ENCODE assay signal across 11 mouse cellular contexts in the genomic region with DNA sequence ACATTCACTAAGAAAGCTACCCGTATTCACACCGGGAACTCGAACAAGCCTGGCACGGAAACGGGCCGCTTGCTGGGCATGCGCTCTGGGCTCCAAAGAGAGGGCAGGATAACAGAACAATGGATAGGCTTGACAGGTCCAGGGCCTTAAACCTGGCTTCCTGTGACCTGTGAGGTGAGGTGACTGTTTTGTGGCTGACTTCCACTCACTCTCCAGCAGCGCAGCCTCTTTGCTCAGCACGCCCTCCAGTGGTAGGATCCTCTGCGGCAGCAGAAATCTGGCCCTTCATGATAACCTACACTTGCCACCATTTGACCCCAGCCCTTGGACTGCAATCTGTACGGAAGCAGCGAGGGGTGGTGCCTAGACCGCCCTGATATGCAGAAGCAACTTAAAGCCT. TPM values are rescaled to one million over a fixed set of nuclear protein-coding genes. Genes with fewer than 3 reads are reported as not detected.
DNase-seq lines count a peak whose midpoint lies in the region; ATAC-seq and TF ChIP-seq lines count a peak whose summit lies in the region.
"Had no signal": no experiment of that assay in that cellular context is flagged by ENCODE, and none has a peak within 500 bp of the region (broad histone marks: within the 10 kb centered on the region; RNA-seq: fewer than 3 reads in every experiment).

No protein-coding gene starts in this region.

- 20% methylated on average over 13 of the region's 13 CpGs for WGBS in hindbrain, embryonic 12.5 days
- 30% methylated on average over 13 of the region's 13 CpGs for WGBS in hindbrain, embryonic 13.5 days
- WGBS in embryonic facial prominence, embryonic 10.5 days: 27% methylated on average over 13 of the region's 13 CpGs
- WGBS in lung, postnatal 0 days: 17% methylated on average over 13 of the region's 13 CpGs

- no peak for TF ChIP-seq EP300 in lung, postnatal 0 days (IDR thresholded peaks at IDR 0.05)

- TF ChIP-seq CTCF in E14TG2a.4 (conservative IDR thresholded peaks at IDR 0.05; ENCODE audit: low read length): peak; percentile 56
- peak; percentile 60 for TF ChIP-seq CTCF in lung, postnatal 0 days (IDR thresholded peaks at IDR 0.05)

- peak overlapping the region; percentile 30 for H3K4me2 ChIP-seq in hindbrain, embryonic 12.5 days (replicated peaks)
- H3K4me2 ChIP-seq in hindbrain, embryonic 13.5 days: no peak overlapping the region
- no peak overlapping the region for H3K4me2 ChIP-seq in lung, postnatal 0 days (replicated peaks; ENCODE audit: low read depth, low read length)

- DNase-seq in embryonic facial prominence, embryonic 10.5 days (ENCODE audit: low spot score): peak; percentile 36
- no peak for DNase-seq in lung, postnatal 0 days (ENCODE audit: low spot score)
- DNase-seq in layer of hippocampus, adult 9-11 months: no peak
- no peak for DNase-seq in natural killer cell, adult 2 months (ENCODE audit: low spot score in 2 of 2)
- DNase-seq in left cerebral cortex, postnatal 4 days: no peak

- no peaks in the 10 kb centered on the region for H3K4me1 ChIP-seq in hindbrain, embryonic 12.5 days
- no peaks in the 10 kb centered on the region for H3K4me1 ChIP-seq in hindbrain, embryonic 13.5 days (replicated peaks)
- peaks cover 5% of the 10 kb centered on the region for H3K4me1 ChIP-seq in E14TG2a.4 (replicated peaks; ENCODE audit: low read depth, low read length)
- H3K4me1 ChIP-seq in embryonic facial prominence, embryonic 10.5 days: no peaks in the 10 kb centered on the region
- no peaks in the 10 kb centered on the region for H3K4me1 ChIP-seq in lung, postnatal 0 days (ENCODE audit: insufficient read depth, low read depth, low read length)

- H3K27ac ChIP-seq in hindbrain, embryonic 12.5 days: no peak overlapping the region
- H3K27ac ChIP-seq in hindbrain, embryonic 13.5 days: no peak overlapping the region
- no peak overlapping the region for H3K27ac ChIP-seq in embryonic facial prominence, embryonic 10.5 days (replicated peaks)
- H3K27ac ChIP-seq in lung, postnatal 0 days (ENCODE audit: low read length): no peak overlapping the region

- no peak overlapping the region for H3K9ac ChIP-seq in hindbrain, embryonic 12.5 days
- H3K9ac ChIP-seq in hindbrain, embryonic 13.5 days: no peak overlapping the region
- no peak overlapping the region for H3K9ac ChIP-seq in lung, postnatal 0 days (replicated peaks; ENCODE audit: low read depth)

- no peak overlapping the region for H3K4me3 ChIP-seq in hindbrain, embryonic 12.5 days
- no peak overlapping the region for H3K4me3 ChIP-seq in hindbrain, embryonic 13.5 days
- H3K4me3 ChIP-seq in E14TG2a.4 (replicated peaks; ENCODE audit: low read length): no peak overlapping the region
- H3K4me3 ChIP-seq in embryonic facial prominence, embryonic 10.5 days: no peak overlapping the region
- H3K4me3 ChIP-seq in lung, postnatal 0 days (ENCODE audit: low read depth, low read length): no peak overlapping the region

- intact Hi-C loops in left cerebral cortex, postnatal 4 days (cut with DNase I): no loop called here

- no peaks in the 10 kb centered on the region for H3K36me3 ChIP-seq in hindbrain, embryonic 12.5 days
- H3K36me3 ChIP-seq in hindbrain, embryonic 13.5 days: no peaks in the 10 kb centered on the region
- no peaks in the 10 kb centered on the region for H3K36me3 ChIP-seq in E14TG2a.4 (ENCODE audit: insufficient read depth, low read length)
- H3K36me3 ChIP-seq in embryonic facial prominence, embryonic 10.5 days (replicated peaks): no peaks in the 10 kb centered on the region
- no peaks in the 10 kb centered on the region for H3K36me3 ChIP-seq in lung, postnatal 0 days (ENCODE audit: insufficient read depth, low read length)

- peaks cover 37% of the 10 kb centered on the region for H3K27me3 ChIP-seq in hindbrain, embryonic 12.5 days
- peaks cover 38% of the 10 kb centered on the region for H3K27me3 ChIP-seq in hindbrain, embryonic 13.5 days
- peaks cover 48% of the 10 kb centered on the region for H3K27me3 ChIP-seq in E14TG2a.4 (ENCODE audit: insufficient read depth, low read length)
- peaks cover 41% of the 10 kb centered on the region for H3K27me3 ChIP-seq in embryonic facial prominence, embryonic 10.5 days (replicated peaks; ENCODE audit: low read depth, poor library complexity, severe bottlenecking)
- H3K27me3 ChIP-seq in lung, postnatal 0 days (replicated peaks; ENCODE audit: insufficient read depth, low read length): no peaks in the 10 kb centered on the region

- no peak for ATAC-seq in hindbrain, embryonic 12.5 days (ENCODE audit: low FRiP score)
- no peak for ATAC-seq in hindbrain, embryonic 13.5 days (ENCODE audit: low FRiP score)
- no peak for ATAC-seq in lung, postnatal 0 days
- ATAC-seq: inflammation-experienced regulatory T-cells, adult 6 months had no signal

- H3K9me3 ChIP-seq in hindbrain, embryonic 12.5 days (replicated peaks): no peaks in the 10 kb centered on the region
- H3K9me3 ChIP-seq in hindbrain, embryonic 13.5 days: no peaks in the 10 kb centered on the region
- no peaks in the 10 kb centered on the region; the same call in 1 of the 2 replicates for H3K9me3 ChIP-seq in E14TG2a.4 (ENCODE audit: low read length)
- H3K9me3 ChIP-seq in embryonic facial prominence, embryonic 10.5 days: no peaks in the 10 kb centered on the region
- no peaks in the 10 kb centered on the region for H3K9me3 ChIP-seq in lung, postnatal 0 days (ENCODE audit: low read length)

RNA-seq across cellular contexts. Expression of a gene that starts 19.7 kb away (rescaled TPM):
- polyA plus RNA-seq in hindbrain, embryonic 12.5 days (2016; fragmentation: Nextera tagmentation; extraction: Ambion mirVana): 0.85 and 1.9 TPM in 2 replicates
- 0.56 and 1.2 TPM in 2 replicates for polyA plus RNA-seq in hindbrain, embryonic 13.5 days (2015; fragmentation: Nextera tagmentation; extraction: Ambion mirVana)
- 0.08 TPM in 1 of 2 replicates, not detected in the other for polyA plus RNA-seq in embryonic facial prominence, embryonic 10.5 days (2016; fragmentation: Nextera tagmentation; extraction: Ambion mirVana)
- 2.0 and 2.3 TPM in 2 replicates for polyA plus RNA-seq in lung, postnatal 0 days (2015; fragmentation: Nextera tagmentation; extraction: Ambion mirVana)
- 1 to 10 TPM; 1.5 to 1.8 TPM for total RNA-seq in left cerebral cortex, postnatal 4 days (2021)
- total RNA-seq: gastrocnemius, adult 8-10 months had no signal
- polyA plus RNA-seq: inflammation-experienced regulatory T-cells, adult 6 months; liver, embryonic 16.5 days had no signal

RNA-seq across cellular contexts. Expression of a gene that starts 22.8 kb away (rescaled TPM):
- 1.6 and 2.8 TPM in 2 replicates for polyA plus RNA-seq in hindbrain, embryonic 12.5 days (2016; fragmentation: Nextera tagmentation; extraction: Ambion mirVana)
- 2.9 and 4.9 TPM in 2 replicates for polyA plus RNA-seq in hindbrain, embryonic 13.5 days (2015; fragmentation: Nextera tagmentation; extraction: Ambion mirVana)
- polyA plus RNA-seq in embryonic facial prominence, embryonic 10.5 days (2016; fragmentation: Nextera tagmentation; extraction: Ambion mirVana): not detected in 2 replicates
- polyA plus RNA-seq in lung, postnatal 0 days (2015; fragmentation: Nextera tagmentation; extraction: Ambion mirVana): not detected in 2 replicates
- total RNA-seq in left cerebral cortex, postnatal 4 days (2021): not detected
- total RNA-seq: gastrocnemius, adult 8-10 months had no signal
- polyA plus RNA-seq: inflammation-experienced regulatory T-cells, adult 6 months; liver, embryonic 16.5 days had no signal

RNA-seq across cellular contexts. Expression of a gene that starts 30.5 kb away (rescaled TPM):
- 7.0 and 7.6 TPM in 2 replicates for polyA plus RNA-seq in hindbrain, embryonic 12.5 days (2016; fragmentation: Nextera tagmentation; extraction: Ambion mirVana)
- polyA plus RNA-seq in hindbrain, embryonic 13.5 days (2015; fragmentation: Nextera tagmentation; extraction: Ambion mirVana): 4.1 and 6.7 TPM in 2 replicates
- not detected in 2 replicates for polyA plus RNA-seq in embryonic facial prominence, embryonic 10.5 days (2016; fragmentation: Nextera tagmentation; extraction: Ambion mirVana)
- polyA plus RNA-seq in lung, postnatal 0 days (2015; fragmentation: Nextera tagmentation; extraction: Ambion mirVana): not detected in 2 replicates
- total RNA-seq in left cerebral cortex, postnatal 4 days (2021): not detected
- total RNA-seq: gastrocnemius, adult 8-10 months had no signal
- polyA plus RNA-seq: inflammation-experienced regulatory T-cells, adult 6 months; liver, embryonic 16.5 days had no signal

RNA-seq across cellular contexts. Expression of a gene that starts 35.8 kb away (rescaled TPM):
- polyA plus RNA-seq in hindbrain, embryonic 12.5 days (2016; fragmentation: Nextera tagmentation; extraction: Ambion mirVana): 0.14 and 0.83 TPM in 2 replicates
- polyA plus RNA-seq in hindbrain, embryonic 13.5 days (2015; fragmentation: Nextera tagmentation; extraction: Ambion mirVana): 0.14 and 0.21 TPM in 2 replicates
- 0.11 TPM in 1 of 2 replicates, not detected in the other for polyA plus RNA-seq in embryonic facial prominence, embryonic 10.5 days (2016; fragmentation: Nextera tagmentation; extraction: Ambion mirVana)
- 0.10 and 0.16 TPM in 2 replicates for polyA plus RNA-seq in lung, postnatal 0 days (2015; fragmentation: Nextera tagmentation; extraction: Ambion mirVana)
- under 1 TPM; 0.28 to 0.40 TPM for total RNA-seq in left cerebral cortex, postnatal 4 days (2021)
- polyA plus RNA-seq: inflammation-experienced regulatory T-cells, adult 6 months had no signal
